ENCODE assay signal across 10 mouse cellular contexts in genomic region chr12:79806990-79807389, GRCm38 (mm10).
DNase-seq lines count a peak whose midpoint lies in the region; ATAC-seq lines count a peak whose summit lies in the region.
"Had no signal": no experiment of that assay in that cellular context is flagged by ENCODE, and none has a peak within 500 bp of the region (broad histone marks: within the 10 kb centered on the region; RNA-seq: fewer than 3 reads in every experiment).

No protein-coding gene starts in this region.

- no peaks in the 10 kb centered on the region for H3K27me3 ChIP-seq in heart, embryonic 15.5 days
- no peaks in the 10 kb centered on the region for H3K27me3 ChIP-seq in embryonic facial prominence, embryonic 13.5 days
- no peaks in the 10 kb centered on the region for H3K27me3 ChIP-seq in hindbrain, embryonic 16.5 days (replicated peaks; ENCODE audit: control insufficient read depth, insufficient read depth, low read length)
- H3K27me3 ChIP-seq in neural tube, embryonic 13.5 days: no peaks in the 10 kb centered on the region
- H3K27me3 ChIP-seq: CH12.LX had no signal

- no peak overlapping the region for H3K4me3 ChIP-seq in heart, embryonic 15.5 days
- no peak overlapping the region for H3K4me3 ChIP-seq in embryonic facial prominence, embryonic 13.5 days
- H3K4me3 ChIP-seq in hindbrain, embryonic 16.5 days (ENCODE audit: low read length): no peak overlapping the region
- no peak overlapping the region for H3K4me3 ChIP-seq in neural tube, embryonic 13.5 days

- H3K4me2 ChIP-seq in heart, embryonic 15.5 days: peak overlapping the region; percentile 17; the same call in 1 of the 2 replicates
- no peak overlapping the region for H3K4me2 ChIP-seq in embryonic facial prominence, embryonic 13.5 days
- H3K4me2 ChIP-seq in hindbrain, embryonic 16.5 days (ENCODE audit: low read length): no peak overlapping the region
- H3K4me2 ChIP-seq in neural tube, embryonic 13.5 days: no peak overlapping the region

- H3K27ac ChIP-seq in heart, embryonic 15.5 days: no peak overlapping the region
- H3K27ac ChIP-seq in embryonic facial prominence, embryonic 13.5 days: peak overlapping the region; percentile 39; the same call in 1 of the 2 replicates
- H3K27ac ChIP-seq in hindbrain, embryonic 16.5 days (ENCODE audit: low read depth, low read length): no peak overlapping the region
- H3K27ac ChIP-seq in neural tube, embryonic 13.5 days (replicated peaks): 0 out of 2 replicates have a peak overlapping the region, but pooled peaks have one; percentile 3

- DNase-seq in heart, postnatal 10 days: no peak
- no peak for DNase-seq in cerebellum, adult 18-20 months
- no peak for DNase-seq in spleen, postnatal 4 days (ENCODE audit: low spot score in 2 of 2)
- DNase-seq: kidney, postnatal 36 days had no signal

- peaks cover 11% of the 10 kb centered on the region for H3K4me1 ChIP-seq in heart, embryonic 15.5 days (replicated peaks)
- H3K4me1 ChIP-seq in embryonic facial prominence, embryonic 13.5 days: peaks cover 47% of the 10 kb centered on the region
- peaks cover 10% of the 10 kb centered on the region for H3K4me1 ChIP-seq in hindbrain, embryonic 16.5 days (ENCODE audit: control insufficient read depth, insufficient read depth, low read depth, low read length)
- H3K4me1 ChIP-seq in neural tube, embryonic 13.5 days (replicated peaks): peaks cover 33% of the 10 kb centered on the region

- ATAC-seq in heart, embryonic 15.5 days (replicated peaks; ENCODE audit: insufficient number of reproducible peaks, insufficient read depth, low FRiP score, low read depth): no peak
- ATAC-seq in embryonic facial prominence, embryonic 13.5 days (ENCODE audit: insufficient number of reproducible peaks, insufficient read depth, low FRiP score, low TSS enrichment, low read depth): no peak
- ATAC-seq in hindbrain, embryonic 16.5 days: no peak
- 0 out of 2 replicates have a peak, but pooled peaks have one; percentile 51 for ATAC-seq in neural tube, embryonic 13.5 days (ENCODE audit: low read depth)
- no peak for ATAC-seq in erythroid progenitor cell, adult 5-6 weeks (replicated peaks; ENCODE audit: low FRiP score, poor library complexity, severe bottlenecking)

- peak overlapping the region; percentile 15; the same call in 1 of the 2 replicates for H3K9ac ChIP-seq in heart, embryonic 15.5 days
- H3K9ac ChIP-seq in embryonic facial prominence, embryonic 13.5 days: no peak overlapping the region
- peak overlapping the region; percentile 41 for H3K9ac ChIP-seq in hindbrain, embryonic 16.5 days (ENCODE audit: low read depth, low read length)
- H3K9ac ChIP-seq in neural tube, embryonic 13.5 days: peak overlapping the region; percentile 54

- 66% methylated on average over 4 of the region's 4 CpGs for WGBS in heart, embryonic 15.5 days
- 68% methylated on average over 4 of the region's 4 CpGs for WGBS in embryonic facial prominence, embryonic 13.5 days
- 36% methylated on average over 4 of the region's 4 CpGs for WGBS in hindbrain, embryonic 16.5 days
- 51% methylated on average over 4 of the region's 4 CpGs for WGBS in neural tube, embryonic 13.5 days

- H3K36me3 ChIP-seq in heart, embryonic 15.5 days: no peaks in the 10 kb centered on the region
- no peaks in the 10 kb centered on the region for H3K36me3 ChIP-seq in embryonic facial prominence, embryonic 13.5 days
- no peaks in the 10 kb centered on the region for H3K36me3 ChIP-seq in hindbrain, embryonic 16.5 days (ENCODE audit: control insufficient read depth, insufficient read depth, low read length)
- H3K36me3 ChIP-seq in neural tube, embryonic 13.5 days: no peaks in the 10 kb centered on the region

- H3K9me3 ChIP-seq in heart, embryonic 15.5 days (replicated peaks): no peaks in the 10 kb centered on the region
- H3K9me3 ChIP-seq in embryonic facial prominence, embryonic 13.5 days: no peaks in the 10 kb centered on the region
- no peaks in the 10 kb centered on the region for H3K9me3 ChIP-seq in hindbrain, embryonic 16.5 days (ENCODE audit: control insufficient read depth, low read length)
- H3K9me3 ChIP-seq in neural tube, embryonic 13.5 days: no peaks in the 10 kb centered on the region

- intact Hi-C loops in heart, postnatal 10 days (cut with DNase I): no loop called here

Comparison
In these comparisons a context has a peak if more than half of its experiments do, and no peak if none do; other contexts are left out.
1. H3K27ac ChIP-seq: peak in embryonic facial prominence, embryonic 13.5 days (single experiment) and neural tube, embryonic 13.5 days (single experiment); none in heart, embryonic 15.5 days (single experiment) and hindbrain, embryonic 16.5 days (single experiment).